Mouse (Mus musculus) embryo, embryonic 11.5 days (tissue): ENCODE measurements around the gene Gm20716.

Experiments used
- DNase-seq: peaks from one replicate; pipeline ENCODE4 v3.0.0-alpha.2; 2012; ENCODE audit warnings: low read depth, low spot score

The Gm20716 gene

GRCm38 (mm10) chr2:168229116-168230025 is 793 bp downstream of the Gm20716 start:
- no peak for DNase-seq

GRCm38 (mm10) chr2:168223326-168223725 is 6.8 kb downstream of the Gm20716 start:
- no peak for DNase-seq

DNA sequence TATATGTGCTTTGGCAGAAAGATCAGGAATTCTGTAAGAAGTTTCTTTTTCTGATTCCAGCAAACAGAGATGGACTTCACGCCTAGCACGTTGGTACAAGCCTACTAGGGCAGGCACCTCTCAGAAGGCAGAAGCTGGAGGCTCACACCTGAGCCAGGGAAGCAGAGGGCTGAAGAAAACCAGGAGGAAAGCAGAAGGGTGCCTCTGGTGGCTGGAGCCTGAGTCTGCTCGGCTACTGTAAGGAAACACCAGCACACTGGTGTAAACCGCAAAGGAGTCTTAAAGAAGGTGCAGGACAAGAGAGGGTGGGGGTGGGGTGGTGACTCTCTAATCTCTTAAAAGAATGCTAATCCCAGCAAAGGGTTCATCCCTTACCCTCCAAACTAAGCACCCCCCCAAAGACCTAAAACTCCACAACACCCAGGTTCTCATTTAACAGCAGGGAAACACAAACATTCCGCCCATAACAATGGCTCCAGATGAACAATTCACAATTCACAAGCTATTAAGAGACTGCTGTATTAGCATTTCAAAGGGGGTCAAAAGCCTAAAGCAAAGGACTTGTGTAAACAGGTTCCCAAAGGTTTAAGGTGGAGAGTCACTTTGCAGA is 16.3 kb downstream of the Gm20716 start:
- DNase-seq: no peak

DNA sequence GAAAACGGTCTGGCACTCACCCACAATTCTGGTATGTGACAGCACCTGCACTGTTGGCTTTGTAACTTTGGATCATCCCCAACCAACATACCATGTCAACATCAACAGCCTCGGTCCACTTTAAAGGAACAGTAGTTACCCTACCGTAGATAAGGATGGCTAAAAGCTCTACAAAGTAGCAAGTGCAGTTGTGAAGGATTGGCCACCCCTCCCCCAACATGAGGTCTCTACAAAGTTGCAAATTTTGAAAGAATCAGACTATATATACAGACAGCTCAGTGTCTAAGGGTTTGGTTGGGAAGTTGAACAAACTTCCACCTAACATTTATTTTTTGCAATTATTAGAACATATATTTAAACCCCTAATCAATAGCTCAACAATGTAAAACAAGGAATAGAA is 22.3 kb downstream of the Gm20716 start:
- DNase-seq: no peak

DNA sequence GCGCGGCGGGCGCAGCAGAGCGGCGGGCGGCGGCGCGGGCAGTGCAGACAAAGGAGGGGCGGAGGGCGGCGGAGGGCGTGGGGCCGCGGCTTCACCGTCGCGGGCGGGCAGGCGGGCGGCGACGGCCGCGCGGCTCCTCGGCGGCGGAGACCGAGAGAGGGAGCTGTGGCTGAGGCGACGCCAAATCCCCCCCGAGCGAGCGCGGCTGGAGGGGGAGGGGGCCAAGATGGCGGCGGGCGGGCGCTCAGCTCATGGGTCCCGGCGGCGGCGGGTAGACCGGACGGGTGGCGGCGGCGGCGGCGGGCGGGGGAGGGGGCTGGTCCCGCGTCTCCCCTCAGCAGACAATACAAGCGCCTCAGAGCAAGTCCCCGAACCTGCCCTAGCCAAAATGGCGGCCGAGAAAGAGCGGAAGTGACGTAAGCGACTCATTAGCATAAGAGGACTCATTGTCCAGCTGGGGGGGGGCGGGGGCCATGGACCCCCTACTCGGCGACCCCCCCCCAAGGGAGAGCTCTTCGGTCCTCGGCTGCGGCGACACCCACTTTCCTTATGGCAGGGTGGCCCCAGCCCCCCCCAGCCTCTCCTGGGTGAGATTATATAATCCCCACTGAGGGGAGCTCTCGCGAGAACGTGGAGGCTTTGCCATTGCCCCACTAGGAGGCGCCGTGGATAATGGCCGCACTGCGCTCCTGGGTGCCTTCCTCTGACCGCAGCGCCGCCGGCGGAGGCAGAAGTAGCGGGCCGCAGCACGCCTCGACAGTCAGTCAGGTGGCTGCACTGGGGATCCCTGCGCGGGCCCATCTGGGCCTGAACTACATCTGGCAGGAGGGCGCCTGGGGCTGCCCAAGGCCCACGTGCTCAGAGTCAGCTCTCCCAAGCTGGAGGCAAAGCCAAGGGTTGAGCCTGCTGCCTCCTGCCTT is 23.2 kb downstream of the Gm20716 start, which contains the start of gene Adnp:
TSS of gene Adnp (minus strand) at position 388 of the 920 bp plus-strand sequence.
- DNase-seq: peak; percentile 93

DNA sequence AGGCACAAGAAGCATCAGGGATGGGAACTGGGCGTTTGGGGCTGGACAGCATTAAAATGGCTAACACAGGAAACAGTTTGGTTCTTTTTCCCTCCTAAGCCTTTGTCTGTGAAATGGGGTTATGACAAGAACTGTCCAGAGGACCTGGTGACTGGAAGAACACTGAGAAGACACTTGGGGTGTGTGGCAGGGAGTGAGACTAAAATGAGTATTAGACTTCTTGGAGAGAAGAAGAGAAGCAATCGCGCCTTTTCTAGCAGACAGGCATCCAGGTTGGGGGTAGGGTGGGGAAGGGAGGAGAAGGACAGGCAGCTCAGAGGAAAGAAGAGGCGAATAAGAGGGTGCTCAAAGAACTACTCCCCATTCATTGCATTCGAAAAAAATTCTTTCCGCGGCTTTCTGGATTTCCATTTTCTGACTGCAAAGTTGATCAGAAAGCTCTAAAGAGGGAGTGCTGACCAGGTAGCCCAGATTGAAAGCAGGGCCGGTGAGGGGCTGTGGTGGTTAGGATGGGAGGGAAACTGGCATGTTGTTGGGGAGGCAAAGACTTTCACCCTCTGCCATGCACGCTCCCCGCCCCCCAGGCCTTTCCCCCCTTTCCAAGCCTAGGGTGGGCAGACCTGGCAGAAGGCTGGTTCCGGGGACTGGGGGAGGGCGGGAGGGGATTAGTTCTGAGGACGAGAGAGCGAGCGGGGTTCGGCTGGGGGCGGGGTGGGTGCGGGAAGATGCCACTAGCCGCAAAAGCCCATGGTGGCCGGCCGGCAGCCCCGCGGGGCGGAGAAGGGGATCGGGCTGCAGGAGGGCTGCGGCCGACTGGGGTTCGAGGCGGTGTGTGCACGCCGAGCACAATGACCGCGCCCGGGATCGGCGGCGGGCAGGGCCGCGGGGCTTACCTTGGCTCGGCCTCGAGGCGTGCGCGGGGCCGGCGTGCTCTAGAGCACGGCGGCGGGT is 24.2 kb downstream of the Gm20716 start:
- no peak for DNase-seq

GRCm38 (mm10) chr2:168205265-168205664 is 24.9 kb downstream of the Gm20716 start:
- DNase-seq: peak; percentile 86

DNA sequence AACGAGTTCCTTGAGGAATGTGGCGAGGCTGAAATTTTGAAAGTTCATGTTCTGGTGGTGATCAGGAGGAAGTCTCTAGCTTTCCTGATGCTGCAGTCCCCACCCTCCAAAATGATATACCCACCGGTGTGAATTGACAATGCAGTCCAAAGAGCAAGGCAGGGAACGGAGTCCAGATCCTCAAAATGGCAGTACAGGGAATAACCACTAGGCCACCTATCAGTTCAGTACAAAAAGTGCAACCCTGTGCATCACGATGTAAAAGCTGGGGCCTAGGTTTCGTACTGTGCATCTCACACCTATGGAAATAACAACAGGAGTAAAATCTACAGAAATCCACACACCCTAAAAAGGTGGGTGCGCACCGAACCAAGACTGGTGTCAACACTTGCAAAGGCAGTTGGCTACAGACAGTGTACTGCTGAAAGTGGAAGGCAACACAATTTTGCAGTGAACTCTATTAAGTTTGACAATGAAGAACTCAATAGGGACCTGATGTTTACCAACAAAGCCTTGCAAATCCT is 25.6 kb downstream of the Gm20716 start:
- no peak for DNase-seq

DNA sequence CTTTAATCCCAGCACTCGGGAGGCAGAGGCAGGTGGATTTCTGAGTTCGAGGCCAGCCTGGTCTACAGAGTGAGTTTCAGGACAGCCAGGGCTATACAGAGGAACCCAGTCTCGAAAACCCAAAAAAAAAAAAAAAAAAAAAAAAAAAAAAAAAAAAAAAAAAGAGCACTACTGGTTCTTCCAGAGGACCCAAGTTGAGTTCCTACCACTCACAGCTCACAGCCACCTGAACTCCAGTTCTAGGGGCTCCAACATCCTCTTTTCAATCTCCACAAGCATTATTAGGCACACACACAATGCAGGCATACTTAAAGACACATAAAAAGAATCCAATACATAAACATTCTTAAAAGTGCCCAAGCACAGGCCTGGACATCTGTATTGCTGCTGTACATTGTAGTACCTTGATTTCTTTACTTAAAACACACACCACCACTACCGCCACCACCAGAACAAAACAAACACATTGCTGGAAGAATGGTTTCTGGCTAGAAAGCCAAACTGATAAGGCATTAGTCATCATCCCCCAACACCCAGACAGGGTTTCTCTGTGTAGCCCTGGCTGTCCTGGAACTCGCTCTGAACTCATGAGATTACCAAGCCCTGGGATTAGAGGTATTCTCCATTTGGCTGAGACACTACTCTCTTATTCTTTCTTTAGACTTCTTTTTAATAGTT is 30.0 kb downstream of the Gm20716 start:
- DNase-seq: no peak

GRCm38 (mm10) chr2:168199476-168199875 is 30.7 kb downstream of the Gm20716 start:
- no peak for DNase-seq

- DNase-seq: no peak
Measured at GRCm38 (mm10) chr2:168198421-168198820, 31.7 kb downstream of the Gm20716 start.

DNA sequence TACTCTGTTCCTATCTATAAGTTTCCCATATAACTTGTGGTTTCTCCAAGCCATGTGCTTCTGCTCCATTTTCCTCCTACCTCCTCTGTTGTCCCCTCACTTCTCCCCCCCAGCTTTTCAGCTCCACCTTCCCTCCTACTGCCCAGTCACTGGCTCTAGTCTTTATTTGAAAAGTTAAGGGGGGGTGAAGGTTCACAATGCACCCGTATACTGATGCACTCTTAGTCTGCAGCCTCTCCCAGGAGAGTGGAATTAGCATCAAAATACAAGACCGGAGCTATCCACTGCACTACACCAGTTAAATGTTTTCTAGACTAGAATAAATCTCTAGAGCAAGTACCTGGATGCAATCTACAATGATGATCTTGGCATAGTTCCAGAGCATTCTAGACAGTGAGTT is 34.4 kb downstream of the Gm20716 start:
- DNase-seq: no peak

DNA sequence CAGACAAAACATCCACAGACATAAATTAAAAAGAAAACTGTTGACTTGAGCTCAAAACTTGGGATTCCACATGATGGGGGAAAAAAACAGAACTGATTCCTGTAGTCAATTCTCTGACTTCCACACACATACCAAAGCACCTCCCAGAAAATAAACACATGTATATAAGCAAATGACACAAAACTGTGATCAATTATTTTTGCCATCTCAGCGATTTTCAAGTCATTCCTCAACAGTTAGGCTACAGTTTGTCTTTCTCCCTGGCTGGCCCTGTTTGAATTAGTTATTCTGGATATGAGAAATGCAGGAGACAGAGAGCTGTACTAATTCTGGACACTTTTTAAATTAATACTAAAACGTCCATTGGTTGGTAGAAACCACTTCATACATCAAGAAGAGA is 36.5 kb downstream of the Gm20716 start:
- DNase-seq: no peak

- DNase-seq: no peak
Measured at GRCm38 (mm10) chr2:168191856-168192255, 38.3 kb downstream of the Gm20716 start.

- no peak for DNase-seq
Measured at GRCm38 (mm10) chr2:168175946-168176345, 54.2 kb downstream of the Gm20716 start.

GRCm38 (mm10) chr2:168170167-168170685 is 59.9 kb downstream of the Gm20716 start:
- no peak for DNase-seq

DNA sequence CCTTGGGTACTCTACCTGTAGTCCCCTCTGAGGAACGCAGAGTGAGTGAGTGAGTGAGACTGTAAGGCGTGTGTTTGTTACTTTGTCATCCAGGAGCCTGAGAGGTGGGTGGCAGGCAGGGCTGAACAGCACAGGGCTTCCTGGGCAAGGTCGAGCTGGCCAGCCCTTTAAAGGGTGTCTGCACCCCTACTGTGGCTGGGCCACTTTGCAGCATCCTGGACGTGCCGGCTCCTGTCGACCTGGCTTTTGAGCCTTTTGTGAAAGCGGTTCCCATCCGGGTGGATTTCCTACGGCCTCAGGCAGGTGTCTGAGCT is 60.4 kb downstream of the Gm20716 start:
- no peak for DNase-seq

DNA sequence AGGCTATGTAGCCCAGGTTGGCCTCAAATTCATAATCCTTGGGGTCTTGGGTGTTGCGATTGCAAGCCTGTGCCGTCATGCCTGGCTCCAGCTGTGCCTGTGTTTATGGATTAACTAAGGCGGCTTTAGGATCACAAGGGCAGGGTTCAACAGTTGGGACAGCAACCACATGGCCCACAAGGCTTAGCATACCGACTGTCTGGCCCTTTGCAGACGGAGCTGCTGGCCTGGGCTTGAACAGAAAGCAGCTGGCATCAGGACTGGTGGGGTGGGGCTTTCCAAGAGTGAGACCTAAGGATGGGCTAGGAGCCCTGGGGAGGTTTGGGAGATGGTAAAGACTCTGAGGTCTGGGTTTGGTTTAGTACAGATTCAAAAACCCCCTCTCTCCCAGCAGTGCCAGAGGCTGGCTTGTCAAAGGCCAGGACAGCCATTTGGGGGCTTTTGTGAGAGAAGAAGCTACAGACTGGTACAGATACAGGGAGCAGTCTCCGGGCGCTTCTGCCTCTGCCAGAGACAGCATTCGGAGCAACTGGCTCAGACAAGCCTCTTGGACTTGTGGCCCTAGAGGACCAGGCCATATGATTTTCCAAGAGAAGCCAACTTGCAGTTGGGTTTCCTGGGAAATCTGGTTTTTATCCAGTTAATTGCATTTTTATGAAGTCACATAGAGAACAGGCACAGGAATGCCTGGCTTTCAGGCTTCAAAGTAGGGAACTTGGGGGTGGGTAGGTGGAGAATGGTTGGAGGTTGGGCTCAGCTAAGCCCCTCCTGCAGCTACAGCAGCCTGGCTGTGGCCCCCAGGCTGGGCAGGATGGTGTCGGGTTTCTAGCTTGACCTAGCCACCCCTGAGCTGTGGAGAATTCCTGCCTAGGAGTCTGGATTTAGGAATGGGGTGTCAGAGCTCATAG is 61.0 kb downstream of the Gm20716 start:
- peak; percentile 64 for DNase-seq

GRCm38 (mm10) chr2:168167781-168168180 is 62.4 kb downstream of the Gm20716 start:
- DNase-seq: no peak
